Mouse (Mus musculus) embryonic fibroblast, embryonic 13.5 days (primary cell): ENCODE results near the gene Fnbp1. TPM values are rescaled to one million over a fixed set of nuclear protein-coding genes. Genes with fewer than 3 reads are reported as not detected.

Experiments
- H3K27ac ChIP-seq: 2 replicates; pipeline ENCODE4 v1.5.1; 2012; ENCODE audit warnings: low read length, control low read depth, inconsistent platforms; ENCODE audit not compliant: insufficient read depth
- H3K4me1 ChIP-seq: 2 replicates; pipeline ENCODE4 v1.6.1; 2011; ENCODE audit warnings: low read length; ENCODE audit not compliant: control insufficient read depth, insufficient read depth
- H3K4me3 ChIP-seq: 2 replicates; pipeline ENCODE4 v1.5.1; 2011; ENCODE audit warnings: mild to moderate bottlenecking, control low read depth, low read length; ENCODE audit not compliant: insufficient read depth
- CTCF ChIP-seq: IDR thresholded peaks from 2 replicates; pipeline ENCODE4 v1.5.1; 2011; ENCODE audit warnings: mild to moderate bottlenecking, control low read depth, low read length, moderate library complexity, borderline replicate concordance; ENCODE audit not compliant: insufficient read depth
- POLR2A ChIP-seq: IDR thresholded peaks from 2 replicates; pipeline ENCODE4 v1.6.1; 2011; ENCODE audit warnings: low read depth, mild to moderate bottlenecking, control low read depth, low read length, moderate library complexity
- polyA plus RNA-seq: library from polyadenylated mRNA; stranded (reverse); fragments of >200 nt; gene quantifications from 2 replicates; pipeline ENCODE4 v1.2.4, GENCODE M21; 2011; ENCODE audit warnings: low read depth; ENCODE audit not compliant: missing spikeins, insufficient read length

Fnbp1 gene
- polyA plus RNA-seq, 1 experiment, result 75.6 TPM

DNA sequence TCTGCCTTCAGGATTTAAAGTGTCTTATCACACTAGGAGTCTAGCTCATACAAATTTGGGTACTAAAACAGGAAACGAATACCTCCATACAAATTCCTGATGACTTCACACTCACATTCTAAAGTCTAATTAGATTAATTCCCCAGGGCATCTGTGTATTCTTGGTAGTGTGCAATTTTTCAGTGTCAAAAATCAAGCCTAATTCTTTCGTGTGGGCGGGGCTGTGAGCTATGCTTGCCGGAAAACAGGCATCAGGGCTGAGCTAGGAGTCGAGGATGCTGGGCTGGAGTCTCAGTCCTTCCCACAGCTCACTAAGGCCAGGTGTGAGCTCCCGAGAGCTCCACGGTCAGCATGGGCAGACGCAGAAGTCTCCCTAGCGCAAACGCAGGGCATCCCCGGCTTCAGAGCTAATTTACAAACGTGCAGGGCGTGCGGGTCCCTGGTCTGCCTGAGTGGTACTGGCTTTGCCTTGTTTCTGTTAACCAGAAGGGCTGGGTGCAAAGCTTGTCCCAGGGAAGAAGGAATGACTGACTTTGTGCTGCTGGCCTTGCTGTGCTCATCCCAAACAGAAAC lies 4.7 kb downstream of the Fnbp1 start:
- TF ChIP-seq POLR2A (no peak), CTCF (no peak)
- H3K4me3 ChIP-seq, result no peak overlapping the region
- peaks cover 15% of the 10 kb centered on the region; the same call in 1 of the 2 replicates for H3K4me1 ChIP-seq
- no peak overlapping the region for H3K27ac ChIP-seq

DNA sequence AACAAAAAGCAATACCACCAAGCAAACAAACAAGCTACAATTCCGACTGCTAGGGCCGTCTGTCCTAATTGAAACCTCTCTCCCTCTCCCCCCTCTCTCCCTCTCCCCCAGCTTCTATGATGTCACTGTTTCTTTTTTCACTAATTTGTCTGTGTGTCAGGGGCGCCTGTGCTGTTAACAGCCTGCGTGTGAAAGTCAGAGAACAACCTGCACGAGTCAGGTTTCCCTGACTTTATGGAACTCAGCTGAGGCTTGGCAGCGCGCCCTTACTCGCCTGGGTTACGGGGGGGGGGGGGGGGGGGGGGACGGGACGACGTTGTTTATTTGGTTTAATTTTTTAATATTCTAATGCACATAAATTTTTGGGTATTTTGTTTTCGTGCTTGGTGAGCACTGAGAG lies 5.5 kb downstream of the Fnbp1 start:
- H3K4me1 ChIP-seq, result peaks cover 15% of the 10 kb centered on the region; the same call in 1 of the 2 replicates
- no peak overlapping the region for H3K4me3 ChIP-seq
- no peak for TF ChIP-seq POLR2A
- no peak for TF ChIP-seq CTCF
- H3K27ac ChIP-seq, result no peak overlapping the region

DNA sequence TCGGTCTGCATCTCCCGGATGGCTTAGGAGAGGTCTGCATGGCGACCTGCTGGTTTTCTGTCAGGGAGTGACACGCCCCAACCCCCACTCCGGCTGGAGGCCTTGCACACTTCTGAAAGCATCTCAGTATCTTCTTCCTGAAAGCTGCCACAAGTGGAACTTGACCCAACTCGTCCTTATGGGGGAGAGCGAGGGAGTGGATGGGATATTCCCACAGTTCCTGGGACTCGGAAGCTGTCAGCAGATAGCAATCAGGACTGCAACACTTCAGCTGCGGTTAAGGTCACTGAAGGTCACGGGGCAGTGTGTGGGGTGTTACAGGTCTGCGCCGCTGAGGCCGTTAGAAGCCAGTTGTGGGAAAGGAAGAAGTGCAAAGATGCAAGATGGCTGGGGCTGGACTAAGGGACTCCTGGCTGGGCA lies 6.3 kb downstream of the Fnbp1 start:
- Histone ChIP-seq H3K4me3 (no peak overlapping the region), H3K27ac (no peak overlapping the region), H3K4me1 (peaks cover 15% of the 10 kb centered on the region; the same call in 1 of the 2 replicates)
- no peak for TF ChIP-seq POLR2A
- TF ChIP-seq CTCF, result no peak

GRCm38 (mm10) chr2:31133981-31134380 lies 7.8 kb downstream of the Fnbp1 start:
- Histone ChIP-seq H3K4me3 (no peak overlapping the region), H3K4me1 (peaks cover 11% of the 10 kb centered on the region; the same call in 1 of the 2 replicates), H3K27ac (no peak overlapping the region)
- no peak for TF ChIP-seq CTCF
- no peak for TF ChIP-seq POLR2A

DNA sequence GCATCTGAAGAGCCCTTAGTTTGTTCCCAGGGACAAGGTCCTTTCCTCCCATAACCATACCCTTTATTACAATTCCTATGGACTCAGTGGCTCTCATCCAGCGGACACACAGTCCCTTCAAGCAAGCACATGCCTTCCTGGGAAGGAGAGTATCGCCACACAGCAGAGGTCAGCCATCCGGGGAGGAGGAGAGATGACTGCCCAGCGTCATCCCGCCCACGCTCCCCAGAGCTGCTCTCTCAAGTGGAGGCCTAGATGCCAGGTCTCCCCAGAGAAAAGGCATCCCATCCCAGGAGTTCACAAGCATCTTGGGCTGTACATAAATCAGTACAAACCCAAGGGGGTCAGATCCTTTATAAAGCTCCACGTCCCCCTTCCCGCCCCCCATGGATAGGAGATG lies 9.1 kb downstream of the Fnbp1 start:
- TF ChIP-seq POLR2A (no peak), CTCF (no peak)
- H3K4me1 ChIP-seq, result peaks cover 10% of the 10 kb centered on the region; the same call in 1 of the 2 replicates
- H3K4me3 ChIP-seq, result no peak overlapping the region
- H3K27ac ChIP-seq, result no peak overlapping the region

DNA sequence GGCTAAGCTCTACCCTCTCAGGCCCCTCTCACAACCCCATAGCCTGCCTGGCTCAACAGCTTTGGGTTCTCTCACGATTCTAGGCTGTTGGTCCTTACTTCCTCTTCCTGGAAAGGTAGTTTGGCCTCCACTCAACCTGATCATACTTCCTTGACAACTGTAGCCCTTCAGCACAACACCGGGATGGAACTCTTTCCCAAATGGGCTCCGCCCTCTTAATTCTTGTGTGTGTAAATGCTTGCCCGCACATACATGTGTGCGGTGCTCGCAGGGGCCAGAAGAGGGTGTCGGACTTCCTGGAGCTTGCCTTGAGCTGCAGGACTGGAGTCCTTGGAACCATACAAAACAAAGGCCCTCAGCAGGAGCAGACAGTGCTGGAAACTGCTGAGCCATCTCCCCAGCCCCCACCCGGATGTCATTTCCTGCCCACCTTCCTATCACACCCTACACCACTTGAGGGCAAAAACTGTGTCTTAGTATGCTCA lies 11.0 kb downstream of the Fnbp1 start:
- TF ChIP-seq CTCF, result no peak
- no peak for TF ChIP-seq POLR2A
- Histone ChIP-seq H3K4me3 (no peak overlapping the region), H3K4me1 (peaks cover 9% of the 10 kb centered on the region; the same call in 1 of the 2 replicates), H3K27ac (no peak overlapping the region)

- no peak overlapping the region for H3K4me3 ChIP-seq
- TF ChIP-seq POLR2A, result no peak
- TF ChIP-seq CTCF, result no peak
- H3K27ac ChIP-seq, result no peak overlapping the region
- H3K4me1 ChIP-seq, result peaks cover 12% of the 10 kb centered on the region
Measured at GRCm38 (mm10) chr2:31129742-31130518, 11.9 kb downstream of the Fnbp1 start.

DNA sequence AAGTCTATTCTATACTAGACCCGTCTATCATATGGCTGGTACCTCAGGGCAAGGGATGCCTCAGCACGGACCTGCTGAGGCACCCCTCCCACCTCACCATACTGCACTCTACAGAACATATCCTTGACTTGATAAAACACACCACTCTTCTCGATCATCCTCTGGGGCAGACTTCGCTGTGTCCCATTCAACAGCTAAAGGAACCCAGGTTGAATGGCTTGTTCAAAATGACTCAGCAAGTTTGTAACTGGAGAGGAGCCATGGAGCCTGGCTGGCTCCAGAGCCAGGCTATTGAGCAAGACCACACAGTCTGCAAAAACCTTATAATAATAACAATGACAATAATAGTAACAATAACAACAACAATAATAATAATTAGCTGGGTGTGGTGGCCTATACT lies 13.9 kb downstream of the Fnbp1 start:
- no peak for TF ChIP-seq POLR2A
- TF ChIP-seq CTCF, result no peak
- H3K4me1 ChIP-seq, result peaks cover 16% of the 10 kb centered on the region
- peak overlapping the region; percentile 53; the same call in 1 of the 2 replicates for H3K27ac ChIP-seq
- H3K4me3 ChIP-seq, result no peak overlapping the region

GRCm38 (mm10) chr2:31127219-31127618 lies 14.6 kb downstream of the Fnbp1 start:
- TF ChIP-seq CTCF, result no peak
- TF ChIP-seq POLR2A, result no peak
- H3K4me3 ChIP-seq, result no peak overlapping the region
- H3K27ac ChIP-seq, result no peak overlapping the region
- H3K4me1 ChIP-seq, result peaks cover 9% of the 10 kb centered on the region

DNA sequence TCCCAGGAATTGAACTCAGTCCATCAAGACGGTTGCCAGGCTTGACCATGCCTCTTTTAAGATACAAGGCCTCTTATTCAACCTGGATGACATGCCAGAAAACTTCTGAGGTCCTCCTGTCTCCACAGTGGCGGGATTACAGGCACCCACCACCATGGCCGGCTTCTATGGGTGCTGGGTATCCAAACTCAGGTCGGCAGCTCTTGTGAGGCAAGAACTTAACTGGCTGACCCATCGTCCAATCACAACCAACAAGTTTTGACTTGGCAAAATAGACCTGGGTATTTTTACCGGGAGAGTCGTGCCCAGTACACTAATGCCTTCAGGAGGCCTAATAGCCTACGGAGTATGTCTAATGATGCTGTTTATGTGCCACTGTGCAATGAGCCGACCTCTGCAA lies 15.8 kb downstream of the Fnbp1 start:
- no peak overlapping the region for H3K27ac ChIP-seq
- no peak for TF ChIP-seq CTCF
- no peak for TF ChIP-seq POLR2A
- H3K4me1 ChIP-seq, result peaks cover 14% of the 10 kb centered on the region
- no peak overlapping the region for H3K4me3 ChIP-seq
